Mouse (Mus musculus) kidney, postnatal 14 days (tissue): ENCODE results near the gene Uba52.

Source experiments
- DNase-seq: peaks from one replicate; pipeline ENCODE4 v3.0.0; 2022; ENCODE audit warnings: mixed read lengths

Uba52 gene

GRCm38 (mm10) chr8:70503062-70503750 lies 7.4 kb downstream of the Uba52 start:
- DNase-seq: peak; percentile 85

DNA sequence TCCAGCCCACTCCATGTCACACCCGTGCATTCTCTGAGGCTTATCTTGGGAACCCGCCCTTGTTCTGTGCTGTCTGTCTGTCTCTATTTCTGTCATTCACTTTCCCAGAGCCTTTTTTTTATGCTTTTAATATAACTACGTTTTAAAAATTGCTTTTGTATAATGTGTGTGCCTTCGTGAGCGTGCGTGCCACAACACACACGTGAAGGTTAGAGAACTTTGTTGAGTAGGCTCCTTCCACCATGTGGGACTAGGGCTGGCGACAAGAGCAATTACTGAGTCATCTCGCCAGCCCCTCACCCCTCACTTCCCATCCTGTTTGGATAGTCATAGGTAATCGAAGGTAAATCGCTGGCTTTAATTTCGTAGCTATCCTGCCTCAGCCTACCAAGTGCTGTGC lies 8.1 kb downstream of the Uba52 start:
- no peak for DNase-seq

DNA sequence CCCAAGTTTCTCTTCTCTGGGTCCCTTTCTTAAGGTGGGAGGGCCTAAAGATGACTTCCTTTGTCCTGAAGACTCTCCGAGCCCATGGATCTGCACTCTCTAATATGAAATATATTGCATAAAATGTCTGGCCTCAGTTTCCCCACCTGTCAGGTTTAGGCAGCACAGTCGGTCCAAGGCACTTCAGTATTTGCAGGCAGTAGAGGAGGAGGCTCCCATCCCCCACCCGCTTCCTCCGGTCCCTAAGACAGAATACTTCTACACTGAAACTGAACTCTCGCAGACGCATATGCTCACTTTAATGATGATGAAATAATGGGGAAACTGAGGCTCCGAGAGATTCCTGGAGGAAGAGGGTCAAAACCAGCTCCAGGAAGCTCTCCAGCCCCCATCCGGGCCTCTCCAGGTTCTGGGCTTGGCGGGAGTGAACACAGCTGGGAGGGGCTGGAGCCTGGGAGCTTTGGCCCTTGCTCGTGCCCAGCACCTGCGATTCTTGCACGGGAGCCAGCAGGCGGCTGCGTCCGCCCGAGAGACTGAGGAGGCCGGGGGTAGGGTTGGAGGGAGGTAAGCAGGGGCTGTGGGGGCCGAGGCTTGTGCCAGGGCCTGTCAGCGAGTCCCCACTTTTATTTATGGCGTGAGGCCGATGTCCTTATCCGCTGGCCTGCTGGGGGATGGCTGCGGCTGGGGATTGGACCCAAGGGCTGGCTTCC lies 8.6 kb downstream of the Uba52 start:
- DNase-seq: peak; percentile 21

DNA sequence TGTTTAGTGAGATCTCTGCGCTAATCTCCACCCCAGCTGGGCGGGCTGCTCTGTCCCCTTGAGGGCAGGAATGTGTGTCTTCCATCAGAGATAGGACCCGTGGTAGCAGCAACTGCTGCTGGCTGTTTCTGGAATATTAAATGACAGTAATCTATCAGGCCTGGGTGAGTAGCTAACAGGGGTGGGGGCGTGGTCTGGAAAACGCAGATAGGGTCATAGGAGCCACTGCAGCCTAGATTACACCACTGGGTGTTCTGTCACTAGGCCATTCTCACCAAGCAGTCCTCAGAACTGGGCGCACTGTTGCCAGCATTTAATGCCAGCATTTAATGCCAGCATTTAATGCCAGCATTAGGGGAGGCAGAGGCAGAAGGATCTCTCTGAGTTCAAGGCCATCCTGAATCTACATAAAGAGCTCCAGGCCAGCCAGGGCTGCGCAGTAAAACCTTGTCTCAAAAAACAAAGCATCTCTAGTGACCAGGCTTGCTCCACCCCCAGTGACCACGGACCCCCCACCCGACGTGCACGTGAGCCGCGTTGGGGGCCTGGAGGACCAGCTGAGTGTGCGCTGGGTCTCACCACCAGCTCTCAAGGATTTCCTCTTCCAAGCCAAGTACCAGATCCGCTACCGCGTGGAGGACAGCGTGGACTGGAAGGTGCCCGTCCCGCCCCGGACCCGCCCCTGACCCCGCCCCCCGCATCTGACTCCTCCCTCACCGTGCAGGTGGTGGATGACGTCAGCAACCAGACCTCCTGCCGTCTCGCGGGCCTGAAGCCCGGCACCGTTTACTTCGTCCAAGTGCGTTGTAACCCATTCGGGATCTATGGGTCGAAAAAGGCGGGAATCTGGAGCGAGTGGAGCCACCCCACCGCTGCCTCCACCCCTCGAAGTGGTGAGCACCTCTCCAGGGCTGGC lies 10.0 kb downstream of the Uba52 start:
- DNase-seq: peak; percentile 34

DNA sequence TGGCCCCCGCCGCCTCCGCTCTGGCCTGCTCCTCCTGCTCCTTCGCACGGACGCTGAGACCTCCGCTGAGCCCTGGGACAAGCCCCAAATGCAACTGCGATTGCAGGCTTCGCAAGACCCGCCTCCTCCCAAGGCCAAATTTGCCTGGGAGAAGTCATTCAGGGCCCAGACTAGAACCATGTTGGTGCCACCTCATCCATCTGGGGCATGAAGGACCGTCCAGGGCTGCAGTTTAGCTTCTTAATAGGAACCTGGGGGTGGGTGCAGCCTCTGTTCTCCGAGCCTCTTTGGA lies 14.9 kb downstream of the Uba52 start:
- DNase-seq: no peak

DNA sequence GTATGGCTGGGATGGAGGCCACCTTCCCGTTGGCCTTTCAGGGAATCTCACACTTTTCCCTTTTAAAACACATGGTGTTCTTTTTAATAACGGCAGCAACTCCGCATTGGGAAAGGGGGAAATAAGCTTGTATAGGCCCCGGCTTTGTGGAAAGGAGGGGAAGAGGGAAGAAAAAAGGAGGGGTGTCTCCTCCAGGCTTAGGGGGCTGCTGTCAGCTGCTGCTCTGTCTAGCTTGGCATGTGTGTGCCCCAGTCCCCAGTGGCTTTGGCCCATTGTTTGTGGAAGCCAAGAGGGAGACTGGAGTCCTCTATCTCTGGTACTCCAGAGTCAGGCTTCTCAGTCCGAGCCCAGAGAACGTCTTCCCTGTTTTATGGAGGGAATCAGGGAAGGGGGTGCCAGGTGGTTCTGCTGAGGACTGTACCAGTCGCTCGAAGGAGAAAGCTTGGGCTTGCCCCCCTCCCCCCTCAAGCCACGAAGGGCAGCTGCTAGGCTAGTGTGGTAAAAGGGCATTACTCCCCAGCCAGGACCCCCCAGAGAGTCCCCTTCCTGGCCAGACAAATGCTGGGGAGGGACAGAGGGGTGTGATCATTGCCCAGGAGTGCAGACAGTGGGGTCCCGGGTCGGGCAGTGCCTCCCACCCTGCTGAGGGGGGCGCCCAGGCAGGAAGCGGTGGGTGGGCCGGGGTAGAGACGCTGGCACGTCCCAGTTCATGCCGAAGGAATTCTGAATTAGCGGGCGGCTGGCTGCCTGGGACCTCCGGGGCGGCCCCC lies 15.4 kb downstream of the Uba52 start:
- no peak for DNase-seq

DNA sequence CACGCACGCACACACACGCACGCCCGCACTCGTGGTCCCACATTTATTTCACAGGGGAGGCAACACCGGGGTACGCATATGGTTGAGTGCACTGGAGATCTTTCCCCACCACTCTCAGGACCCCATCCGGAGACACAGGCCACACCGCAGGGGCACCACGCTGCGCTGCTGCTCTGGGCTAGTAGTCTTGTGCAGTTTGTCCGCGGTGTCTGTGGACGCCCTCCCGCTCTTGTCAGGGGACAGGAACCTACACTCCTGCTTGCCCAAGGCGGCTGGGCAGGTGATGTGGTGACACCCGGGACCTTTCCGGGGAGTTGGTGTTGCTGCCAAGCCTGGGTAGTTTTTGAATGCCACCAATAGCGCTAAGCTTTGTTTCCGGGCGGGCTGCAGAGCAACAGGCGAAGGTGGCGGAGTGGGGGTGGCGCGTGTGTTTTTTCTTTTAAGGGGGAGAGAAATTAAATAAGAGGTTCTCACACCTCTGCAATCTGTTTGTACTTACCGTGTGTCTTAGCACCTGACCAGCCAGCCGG lies 16.1 kb downstream of the Uba52 start:
- no peak for DNase-seq

GRCm38 (mm10) chr8:70493692-70494415 lies 16.7 kb downstream of the Uba52 start:
- DNase-seq: no peak

- DNase-seq: no peak
Measured at GRCm38 (mm10) chr8:70492664-70493640, 17.6 kb downstream of the Uba52 start, which contains the start of gene Crlf1. Gene Crlf1, plus strand, starts transcription at chr8:70493158.

- no peak for DNase-seq
Measured at GRCm38 (mm10) chr8:70490880-70491495, 19.6 kb downstream of the Uba52 start.

DNA sequence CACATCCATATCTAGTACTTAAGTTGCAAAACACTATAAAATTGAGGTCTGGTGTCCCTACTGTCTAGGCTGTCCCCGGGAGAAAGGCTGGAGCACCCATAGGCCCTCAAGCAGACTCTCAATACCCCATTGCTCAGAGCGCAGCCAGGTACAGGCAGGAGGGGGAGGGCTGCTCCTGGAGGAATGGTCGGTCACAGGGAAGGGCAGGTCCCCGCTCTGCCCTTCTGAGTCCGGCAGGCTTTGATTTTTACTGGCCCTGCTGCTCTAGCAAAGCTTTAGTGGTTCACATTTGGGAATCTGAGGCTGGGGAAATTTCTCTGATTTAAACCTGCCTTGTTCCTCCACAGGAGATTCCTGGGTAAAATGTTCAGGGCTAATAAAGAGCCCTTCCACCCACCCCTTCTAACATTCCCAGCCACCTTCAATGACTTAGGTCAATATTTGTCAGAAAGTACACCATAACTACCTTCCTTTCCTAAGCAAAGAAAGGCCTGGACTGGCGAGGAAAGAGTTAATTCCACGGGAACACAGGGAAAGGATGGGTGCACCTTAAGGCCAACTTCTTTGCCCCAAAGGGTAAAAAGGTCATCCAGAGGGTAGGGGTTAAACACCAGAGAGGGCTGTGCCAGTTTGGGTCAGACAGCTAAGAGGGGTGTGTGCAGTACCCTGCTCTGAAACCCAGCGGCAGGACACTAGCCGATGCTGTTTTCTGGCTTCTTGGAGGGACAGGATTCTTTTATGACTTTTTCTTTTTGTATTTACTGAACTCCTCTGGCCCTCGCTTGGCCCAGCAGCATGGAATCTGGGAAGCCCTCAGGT lies 20.3 kb downstream of the Uba52 start:
- no peak for DNase-seq

DNA sequence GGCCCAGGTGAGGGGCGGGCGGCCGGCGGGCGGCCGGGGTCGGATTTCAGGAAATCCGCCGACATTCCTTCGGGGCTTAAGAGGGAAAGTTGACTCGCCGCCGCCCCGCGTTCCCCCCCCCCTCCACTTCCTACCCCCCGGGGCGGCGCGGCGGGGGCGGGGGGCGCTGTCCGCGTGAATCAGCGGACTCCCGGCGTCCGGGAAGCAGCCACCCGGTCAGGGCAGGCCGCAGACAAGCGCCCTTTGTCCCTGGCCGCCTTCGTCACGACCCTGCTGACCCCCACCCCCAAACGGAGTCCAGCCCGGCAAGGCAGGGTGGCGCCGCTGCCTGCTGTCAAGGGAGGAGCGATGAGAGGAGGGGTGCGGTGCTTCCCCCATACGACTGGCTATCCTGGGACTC lies 21.0 kb downstream of the Uba52 start:
- peak; percentile 41 for DNase-seq

GRCm38 (mm10) chr8:70488931-70489470 lies 21.6 kb downstream of the Uba52 start:
- no peak for DNase-seq

- DNase-seq: peak; percentile 49
Measured at GRCm38 (mm10) chr8:70487993-70488796, 22.4 kb downstream of the Uba52 start.

DNA sequence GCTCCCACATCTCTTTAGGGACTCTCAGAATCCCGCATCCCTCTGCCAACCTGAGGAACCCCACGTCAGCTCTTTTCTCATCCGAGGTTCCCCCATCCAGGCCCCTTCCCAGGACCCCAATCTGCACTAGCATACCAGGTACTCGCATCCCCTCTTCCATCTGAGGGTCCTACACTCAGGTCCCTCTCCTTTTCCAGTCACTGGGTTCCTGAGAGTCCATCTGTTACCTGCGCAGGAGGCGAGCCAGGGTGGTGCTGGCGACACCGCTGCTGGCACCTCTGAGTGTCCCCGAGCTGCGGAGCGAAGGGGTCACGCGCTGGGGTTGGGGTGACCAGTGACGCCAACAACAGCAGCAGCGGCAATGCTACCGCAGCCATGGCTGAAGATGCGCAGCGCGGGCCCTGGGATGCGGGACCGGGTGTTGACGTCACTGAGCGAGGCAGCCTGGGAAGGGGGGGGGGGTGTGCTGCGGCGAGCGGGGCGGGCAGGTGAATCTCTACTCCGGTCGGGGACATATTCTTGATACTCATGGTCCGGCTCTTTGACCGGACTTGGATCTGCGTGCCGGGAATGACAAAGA lies 23.6 kb downstream of the Uba52 start, which contains the start of gene Tmem59l:
Gene Tmem59l, minus strand, starts transcription at position 418 of the 580 bp plus-strand sequence.
- DNase-seq: no peak

GRCm38 (mm10) chr8:70486191-70486681 lies 24.4 kb downstream of the Uba52 start:
- no peak for DNase-seq

- DNase-seq: no peak
Measured at GRCm38 (mm10) chr8:70482943-70483342, 27.7 kb downstream of the Uba52 start.
